Mouse (Mus musculus) ovary, adult 10 weeks (tissue): ENCODE measurements around the gene Rpl24. TPM values are rescaled to one million over a fixed set of nuclear protein-coding genes. Genes with fewer than 3 reads are reported as not detected.

Experiments
- polyA plus RNA-seq: library from polyadenylated mRNA; stranded (reverse); fragments of 350-450 nt; fragmentation: Illumina TruSeq; extraction: RNeasy Lipid Tissue Mini Kit (QIAGEN cat#74804); gene quantifications from one replicate; pipeline ENCODE4 v1.2.3, GENCODE M21; 2014

Gene Rpl24
- polyA plus RNA-seq: 824 TPM

GRCm38 (mm10) chr16:55966212-55966871 is at the start of gene Rpl24:
Gene Rpl24 (plus strand): TSS chr16:55966275.

GRCm38 (mm10) chr16:55934453-55935037 is 31.5 kb upstream of the Rpl24 start, which contains the start of gene Cep97:
Gene Cep97 (minus strand): TSS chr16:55934855.

GRCm38 (mm10) chr16:55973431-55974255 is 7.6 kb downstream of the Rpl24 start, which contains the start of gene Zbtb11:
Gene Zbtb11 (plus strand): TSS chr16:55973883.

Other genes with a start within 250 kb of the Rpl24 start
- gene Nfkbiz, start 127.4 kb upstream of the Rpl24 start, polyA plus RNA-seq: 6.5 TPM
- gene Nxpe3, start 71.0 kb upstream of the Rpl24 start, polyA plus RNA-seq: 1.3 TPM
- gene Cep97, start 31.4 kb upstream of the Rpl24 start, polyA plus RNA-seq: 23.1 TPM
- 36.2 TPM for gene Zbtb11, start 7.6 kb downstream of the Rpl24 start, polyA plus RNA-seq
- 398 TPM for gene Pcnp, start 63.5 kb downstream of the Rpl24 start, polyA plus RNA-seq
- gene Trmt10c, start 71.5 kb downstream of the Rpl24 start, polyA plus RNA-seq: 64.6 TPM
- 65.9 TPM for gene Senp7, start 82.1 kb downstream of the Rpl24 start, polyA plus RNA-seq
- gene Impg2, start 238.0 kb downstream of the Rpl24 start, polyA plus RNA-seq: 0.37 TPM